Mouse (Mus musculus) neutrophil, adult 5-6 weeks (primary cell): ENCODE data around the gene Sebox. TPM values are rescaled to one million over a fixed set of nuclear protein-coding genes. Genes with fewer than 3 reads are reported as not detected.
"Not testable (repeated sequence)": the region's sequence is repeated elsewhere in the genome, so short reads cannot be mapped to it uniquely, and the experiment has no call there.

Experiments used
- ATAC-seq: fragments of 151-379, 151-347 bp; 2 replicates; pipeline ENCODE4 v1.8.0; 2017; ENCODE audit warnings: mild to moderate bottlenecking, moderate TSS enrichment; ENCODE audit not compliant: insufficient number of reproducible peaks, poor library complexity, low FRiP score, severe bottlenecking; ENCODE audit errors: extremely low read depth
- total RNA-seq: library from RNA; stranded (forward); fragments of 200-1000 nt; gene quantifications from 2 replicates; pipeline ENCODE4 v1.2.3, GENCODE M21; 2017

Gene Sebox
- total RNA-seq, 1 experiment from 2014 or later, result not detected

DNA sequence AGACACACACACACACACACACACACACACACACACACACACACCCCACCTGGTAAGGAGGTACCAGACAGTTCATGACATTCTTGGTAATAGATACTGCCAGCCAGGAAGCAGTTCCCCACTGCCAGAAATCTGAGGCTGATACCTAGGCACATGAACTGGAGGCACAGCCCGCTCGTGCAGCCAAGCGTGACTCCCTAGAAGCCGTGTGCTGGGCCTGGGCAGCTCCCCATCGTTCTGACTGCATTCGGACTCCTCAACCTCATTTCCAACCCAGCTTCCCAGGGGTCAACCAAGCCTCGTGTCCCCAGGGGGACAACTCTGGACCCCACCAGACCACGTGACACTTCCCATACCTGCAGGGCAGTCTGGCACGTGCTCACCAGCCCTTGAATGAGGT, 25.5 kb downstream of the Sebox start:
- no peak for ATAC-seq

DNA sequence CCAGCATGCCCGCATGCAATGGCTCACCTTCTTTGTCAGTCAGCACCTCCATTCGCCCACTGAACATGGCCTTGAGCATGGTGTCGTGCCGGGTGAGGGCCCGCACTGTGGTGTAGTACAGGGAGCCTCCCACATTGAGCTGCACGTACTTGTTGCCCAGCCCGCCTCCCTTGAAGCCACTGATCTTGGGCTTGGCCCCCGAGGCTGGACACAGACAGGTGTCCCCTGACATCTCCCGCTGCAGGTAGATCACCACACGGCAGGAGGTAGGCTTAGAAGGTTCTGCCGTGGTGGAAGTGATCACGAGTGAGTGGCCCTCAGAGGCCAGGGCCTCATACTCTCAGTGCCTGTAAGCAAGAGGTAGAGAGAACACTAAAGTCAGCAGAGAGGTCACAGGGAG, 26.8 kb downstream of the Sebox start:
- no peak for ATAC-seq

DNA sequence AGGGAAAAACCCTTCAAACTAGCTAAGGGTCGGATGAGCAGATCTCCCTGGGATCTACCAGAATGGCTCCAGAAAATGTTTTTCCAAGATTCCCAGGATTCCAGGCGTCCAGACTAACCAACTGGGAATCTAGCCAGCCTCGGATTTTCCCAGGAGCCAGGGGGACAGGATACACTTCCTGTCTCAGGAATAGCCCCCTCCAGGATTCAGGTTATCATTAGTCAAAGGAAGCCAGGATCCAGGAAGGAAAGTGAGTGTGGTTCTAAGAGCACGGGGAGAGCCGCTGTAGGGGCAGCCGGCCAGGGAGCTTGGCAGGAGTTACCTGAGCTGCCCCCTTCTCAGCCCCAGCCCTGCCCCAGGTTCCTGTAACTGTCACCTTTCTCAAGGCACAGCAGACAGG, 27.8 kb downstream of the Sebox start:
- no peak for ATAC-seq

GRCm38 (mm10) chr11:78531515-78531914, 28.3 kb downstream of the Sebox start:
- not testable (repeated sequence) for ATAC-seq

GRCm38 (mm10) chr11:78534516-78534915, 31.3 kb downstream of the Sebox start:
- ATAC-seq, result no peak

- no peak for ATAC-seq
These were observed 32.3 kb downstream of the Sebox start for GRCm38 (mm10) chr11:78535376-78536079.

DNA sequence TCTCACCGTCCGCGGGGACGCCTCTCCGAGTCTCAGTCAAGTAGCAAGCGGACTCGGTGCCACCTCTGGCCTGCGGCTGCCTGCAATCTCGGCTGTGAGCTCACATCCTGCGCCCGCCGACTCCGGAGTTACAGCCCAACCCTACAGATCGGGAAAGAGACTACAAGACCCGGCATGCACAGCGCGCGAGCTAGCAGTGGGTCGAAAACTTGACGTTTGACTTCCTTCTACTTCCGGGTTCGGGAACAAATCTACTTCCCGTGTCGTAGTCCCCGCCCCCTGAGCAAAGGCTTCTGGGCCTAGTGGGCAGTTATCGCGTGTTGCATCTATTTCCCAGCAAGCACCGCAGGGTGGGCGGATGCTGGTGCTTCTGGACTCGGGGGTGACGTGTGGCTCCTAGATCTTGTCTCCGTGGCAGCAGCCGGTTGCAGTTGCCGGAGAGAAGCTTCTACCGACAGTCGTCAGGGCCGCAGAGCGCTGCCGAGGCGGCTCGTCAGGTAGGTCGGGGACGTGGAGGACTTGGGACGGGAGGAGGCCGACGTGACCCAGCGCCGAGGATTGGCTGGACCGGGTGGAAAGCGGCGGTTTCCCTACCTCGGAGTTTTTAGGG, 32.9 kb downstream of the Sebox start, which contains the start of the genes Tnfaip1 and Ift20:
Gene Tnfaip1 (minus strand): TSS at position 253 of the 610 bp plus-strand sequence.
Gene Ift20 (plus strand): TSS at position 282 of the 610 bp plus-strand sequence.
- ATAC-seq, result peak; percentile 96

DNA sequence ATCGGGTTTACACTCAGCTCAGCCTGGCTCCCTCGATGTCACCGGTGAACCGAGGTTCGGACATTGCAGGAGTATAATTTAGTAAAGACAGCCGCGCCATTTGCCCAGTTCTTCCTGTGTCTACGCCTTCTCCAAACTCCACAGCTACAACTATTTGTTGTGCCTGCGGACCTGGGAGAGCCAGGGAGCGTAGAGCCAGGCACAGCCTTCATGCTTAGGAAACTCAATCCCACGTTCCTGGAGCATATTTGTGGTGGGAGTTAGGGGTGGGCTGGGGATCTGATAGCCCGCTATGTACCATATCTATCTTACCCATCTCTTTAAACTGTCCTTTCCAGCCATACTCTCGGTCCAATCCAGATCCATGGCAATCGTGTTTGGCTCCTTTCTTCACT, 33.4 kb downstream of the Sebox start:
- no peak for ATAC-seq

DNA sequence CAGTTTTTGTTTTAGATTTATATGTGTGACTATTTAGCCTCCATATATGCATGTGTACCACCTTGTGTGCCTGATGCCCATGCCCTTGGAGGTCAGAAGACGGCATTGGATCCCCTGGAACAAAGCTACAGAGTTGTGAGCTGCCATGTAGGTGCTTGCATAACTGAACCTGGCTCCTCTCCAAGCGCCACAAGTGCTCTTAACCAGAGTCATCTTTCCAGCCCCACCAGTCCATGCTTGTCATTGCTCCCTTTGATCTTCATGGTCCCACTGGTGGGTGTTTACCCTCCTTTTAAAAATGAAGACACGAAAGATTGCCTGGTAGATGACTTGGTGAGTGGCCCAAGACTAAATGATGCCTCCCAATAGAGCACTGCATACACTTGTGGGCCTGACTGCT, 37.1 kb downstream of the Sebox start:
- no peak for ATAC-seq

DNA sequence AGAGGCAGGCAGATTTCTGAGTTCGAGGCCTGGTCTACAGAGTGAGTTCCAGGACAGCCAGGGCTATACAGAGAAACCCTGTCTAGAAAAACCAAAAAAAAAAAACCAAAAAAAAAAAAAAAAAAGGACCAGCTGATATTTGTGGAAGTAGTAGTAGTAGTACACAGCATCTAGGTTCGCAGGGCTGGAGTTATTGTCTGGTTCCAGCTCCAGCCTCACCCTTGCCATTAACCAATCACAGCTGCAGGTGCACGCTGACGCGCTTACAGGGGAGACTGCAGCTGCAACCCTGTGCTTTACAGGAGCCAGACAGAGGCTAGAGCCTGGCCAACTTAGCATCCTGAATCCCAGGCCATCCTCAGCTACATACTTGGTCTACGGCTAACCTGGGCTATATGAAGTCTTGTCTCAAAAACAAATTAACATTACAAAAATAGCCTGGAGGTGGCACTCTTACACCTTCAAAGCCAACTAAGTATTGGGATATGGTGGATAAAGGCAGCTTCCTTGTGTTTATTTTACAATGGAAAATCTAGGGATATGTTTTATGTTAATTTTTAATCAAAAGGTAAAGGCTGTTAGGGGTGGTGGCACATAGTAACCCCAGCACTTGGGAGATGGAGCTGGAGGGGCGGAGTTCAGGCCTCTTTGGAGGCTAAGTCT, 41.3 kb downstream of the Sebox start:
- ATAC-seq, result no peak

DNA sequence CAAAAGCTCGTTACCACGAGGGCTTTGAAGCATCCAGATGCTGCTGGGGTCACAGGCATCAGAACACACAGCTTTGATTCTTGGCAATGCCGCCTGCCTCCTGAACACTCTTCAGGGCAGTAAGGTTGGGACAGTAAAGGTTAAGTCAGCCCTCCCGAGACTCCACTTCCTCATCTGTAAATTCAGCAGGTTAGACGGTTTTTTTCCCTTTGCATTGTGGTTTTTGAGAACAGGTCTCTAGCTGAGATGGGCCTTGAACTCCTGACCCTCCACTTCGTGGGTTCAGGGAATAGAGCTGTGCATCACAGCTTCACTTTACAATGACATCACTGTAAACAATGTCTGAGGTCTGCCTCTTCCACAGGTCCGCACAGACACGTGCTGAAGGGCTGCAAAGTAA, 41.9 kb downstream of the Sebox start:
- ATAC-seq, result no peak

GRCm38 (mm10) chr11:78547718-78548460, 44.6 kb downstream of the Sebox start:
- ATAC-seq, result no peak

GRCm38 (mm10) chr11:78549491-78549987, 46.3 kb downstream of the Sebox start:
- no peak for ATAC-seq

GRCm38 (mm10) chr11:78550168-78551058, 47.2 kb downstream of the Sebox start, which contains the start of gene Tmem97:
Tmem97 (minus strand) TSS chr11:78550777.
- ATAC-seq, result peak; percentile 100

DNA sequence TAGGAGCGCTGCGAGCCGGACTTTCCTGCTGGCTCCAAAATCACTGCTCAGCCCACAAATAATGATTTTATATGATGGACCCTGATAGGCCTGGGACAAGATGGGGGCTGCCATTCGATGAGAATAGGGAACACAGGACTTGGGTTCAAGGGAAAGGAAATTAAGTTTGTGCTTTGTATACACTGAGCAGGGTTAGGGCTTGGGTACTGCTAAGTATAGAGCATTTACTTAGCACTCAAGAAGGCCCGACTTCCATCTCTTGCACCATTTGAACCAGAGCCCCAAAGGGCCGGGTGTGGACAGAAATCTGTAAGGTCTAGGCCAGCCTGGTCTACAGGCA, 47.8 kb downstream of the Sebox start:
- ATAC-seq, result no peak
